Mouse (Mus musculus): Measurements from ENCODE around the gene Gm12184.
"Not testable (repeated sequence)": the region's sequence is repeated elsewhere in the genome, so short reads cannot be mapped to it uniquely, and the experiment has no call there.

The Gm12184 gene

DNA sequence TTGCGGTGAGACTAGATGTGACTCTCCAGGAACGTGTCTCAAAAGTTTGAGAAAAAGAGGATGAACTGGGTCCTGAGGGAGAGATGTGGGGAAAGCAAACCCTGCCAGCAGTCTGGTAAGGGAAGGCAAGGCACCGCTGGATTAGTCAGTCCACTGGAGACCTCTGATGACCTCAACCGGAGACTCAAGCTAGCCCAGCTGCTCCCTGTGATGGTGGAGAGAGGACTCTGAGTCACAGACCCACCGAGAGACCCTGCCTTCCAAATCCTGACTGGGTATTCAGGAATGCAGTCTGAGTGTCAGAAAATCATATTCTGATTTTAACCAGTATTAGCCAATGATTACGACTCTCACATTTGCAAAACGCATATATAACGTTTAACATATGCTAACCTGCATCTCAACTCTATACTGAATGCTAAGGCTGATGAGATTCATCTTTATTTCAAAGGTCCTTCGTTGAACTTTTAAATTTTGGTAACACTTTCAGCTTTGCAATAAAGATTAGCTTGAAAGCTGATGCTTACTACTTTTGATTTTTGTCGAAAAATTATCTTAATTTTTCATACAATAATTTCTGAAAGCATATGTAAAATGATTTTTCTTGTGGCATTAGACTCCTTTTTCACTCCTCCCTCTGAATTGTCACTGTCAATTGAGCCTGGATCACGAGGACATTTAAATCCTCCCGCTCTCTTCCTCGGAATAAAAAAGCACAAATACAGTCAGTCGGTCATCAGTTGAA lies 3.5 kb downstream of the Gm12184 start:
- no peak for DNase-seq (ENCODE audit: low spot score in 2 of 2)

DNA sequence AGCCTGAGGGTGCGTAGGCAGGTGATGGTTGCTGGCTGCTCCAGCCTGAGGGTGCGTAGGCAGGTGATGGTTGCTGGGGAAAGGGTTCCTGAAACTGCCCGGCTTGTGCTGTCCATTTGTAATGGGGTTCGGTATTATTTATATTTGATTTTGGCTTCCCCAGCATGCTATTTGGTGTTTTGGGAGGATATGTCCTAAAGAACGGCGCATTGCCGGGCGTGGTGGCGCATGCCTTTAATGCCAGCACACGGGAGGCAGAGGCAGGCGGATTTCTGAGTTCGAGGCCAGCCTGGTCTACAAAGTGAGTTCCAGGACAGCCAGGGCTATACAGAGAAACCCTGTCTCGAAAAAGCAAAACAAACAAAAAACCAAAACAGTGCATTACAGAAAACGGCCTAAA lies 5.2 kb downstream of the Gm12184 start:
- DNase-seq (ENCODE audit: low spot score in 2 of 2): not testable (repeated sequence)

DNA sequence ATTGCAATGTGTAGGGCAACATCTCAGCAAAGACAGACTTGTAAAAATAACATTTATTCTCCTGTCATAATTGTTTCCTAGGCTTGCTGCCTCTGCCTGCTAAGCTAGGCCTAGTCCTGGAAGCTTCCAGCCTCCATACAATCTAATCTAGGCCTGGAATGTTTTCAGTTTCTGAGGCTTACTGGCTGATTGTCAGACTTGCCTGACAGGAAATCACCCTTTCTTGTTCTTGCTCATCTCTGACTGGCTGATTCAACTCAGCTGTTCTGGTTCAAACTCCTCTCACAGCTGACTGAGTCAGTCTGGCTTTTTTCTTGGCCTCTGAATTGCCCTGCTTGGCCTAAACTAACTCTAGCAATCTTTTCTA lies 6.2 kb downstream of the Gm12184 start:
- no peak for DNase-seq (ENCODE audit: low spot score in 2 of 2)

DNA sequence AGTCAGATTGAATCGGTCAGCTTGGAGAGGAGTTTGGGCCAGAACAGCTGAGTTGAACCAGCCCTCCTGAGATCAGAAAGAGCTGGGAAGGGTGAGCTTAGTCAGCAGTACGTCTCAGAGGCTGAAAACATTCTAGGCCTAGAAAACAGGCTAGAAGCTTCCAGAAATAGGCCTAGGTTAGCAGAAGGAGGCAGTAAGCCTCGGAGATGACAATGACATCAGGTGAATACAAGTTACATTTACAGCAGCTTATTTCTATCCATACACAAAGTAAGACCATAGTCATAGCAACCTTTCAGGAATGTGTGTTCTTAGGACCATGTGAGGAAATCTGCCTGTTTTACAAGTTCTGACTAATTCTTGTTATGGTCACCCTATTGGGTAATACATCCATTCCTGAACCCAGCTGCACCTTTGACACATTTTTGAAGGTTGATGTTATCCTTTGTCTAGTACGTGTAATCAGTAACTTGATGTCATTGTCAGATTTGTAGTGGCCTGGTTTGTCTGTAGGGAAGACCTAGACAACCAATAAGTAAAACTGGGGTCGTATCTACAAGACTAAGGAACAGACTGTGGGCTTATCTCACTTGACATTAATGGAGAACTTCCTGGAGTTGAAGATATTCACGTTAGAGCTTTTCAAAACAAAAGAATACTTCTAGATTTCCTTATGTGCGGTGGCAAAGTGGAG lies 6.7 kb downstream of the Gm12184 start:
- DNase-seq (ENCODE audit: low spot score in 2 of 2): no peak

DNA sequence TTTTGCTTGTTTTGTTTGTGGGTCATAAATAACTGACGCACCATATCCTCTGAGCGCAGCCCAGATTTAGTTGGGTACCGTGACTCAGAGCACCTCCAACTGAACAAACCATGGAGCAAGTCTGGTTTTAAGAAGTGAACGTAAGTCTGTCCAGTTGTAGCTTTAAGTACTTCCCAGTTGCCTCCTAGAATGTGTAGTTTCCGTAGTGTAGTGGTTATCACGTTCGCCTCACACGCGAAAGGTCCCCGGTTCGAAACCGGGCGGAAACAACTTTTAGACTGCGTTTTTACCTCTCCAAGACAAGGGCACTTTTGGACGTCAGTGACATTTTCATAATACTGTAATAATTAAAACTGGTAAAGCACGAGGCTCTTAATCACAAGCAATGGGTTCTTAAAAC lies 8.1 kb downstream of the Gm12184 start:
- peak; percentile 57 to 75 for DNase-seq (ENCODE audit: low spot score in 2 of 2)

DNA sequence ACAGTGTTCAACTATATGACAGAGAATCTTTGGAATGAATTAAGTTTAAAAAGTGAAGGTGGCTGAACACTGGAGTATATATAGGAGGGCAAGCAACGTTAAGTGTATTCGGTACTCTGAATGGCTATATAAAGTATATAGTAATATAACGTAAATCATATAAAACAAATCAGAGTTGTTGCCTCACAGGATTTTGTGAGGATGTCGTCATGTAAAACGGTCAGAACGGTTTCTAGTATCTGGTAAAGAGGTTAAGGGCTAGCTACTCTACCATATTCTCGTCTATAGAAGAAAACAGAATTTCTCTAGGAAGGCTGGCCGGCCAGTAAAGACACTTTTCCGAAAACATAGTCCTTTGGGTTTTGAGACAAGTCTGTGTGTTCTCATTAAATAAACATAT lies 8.7 kb downstream of the Gm12184 start:
- no peak for DNase-seq (ENCODE audit: low spot score in 2 of 2)

DNA sequence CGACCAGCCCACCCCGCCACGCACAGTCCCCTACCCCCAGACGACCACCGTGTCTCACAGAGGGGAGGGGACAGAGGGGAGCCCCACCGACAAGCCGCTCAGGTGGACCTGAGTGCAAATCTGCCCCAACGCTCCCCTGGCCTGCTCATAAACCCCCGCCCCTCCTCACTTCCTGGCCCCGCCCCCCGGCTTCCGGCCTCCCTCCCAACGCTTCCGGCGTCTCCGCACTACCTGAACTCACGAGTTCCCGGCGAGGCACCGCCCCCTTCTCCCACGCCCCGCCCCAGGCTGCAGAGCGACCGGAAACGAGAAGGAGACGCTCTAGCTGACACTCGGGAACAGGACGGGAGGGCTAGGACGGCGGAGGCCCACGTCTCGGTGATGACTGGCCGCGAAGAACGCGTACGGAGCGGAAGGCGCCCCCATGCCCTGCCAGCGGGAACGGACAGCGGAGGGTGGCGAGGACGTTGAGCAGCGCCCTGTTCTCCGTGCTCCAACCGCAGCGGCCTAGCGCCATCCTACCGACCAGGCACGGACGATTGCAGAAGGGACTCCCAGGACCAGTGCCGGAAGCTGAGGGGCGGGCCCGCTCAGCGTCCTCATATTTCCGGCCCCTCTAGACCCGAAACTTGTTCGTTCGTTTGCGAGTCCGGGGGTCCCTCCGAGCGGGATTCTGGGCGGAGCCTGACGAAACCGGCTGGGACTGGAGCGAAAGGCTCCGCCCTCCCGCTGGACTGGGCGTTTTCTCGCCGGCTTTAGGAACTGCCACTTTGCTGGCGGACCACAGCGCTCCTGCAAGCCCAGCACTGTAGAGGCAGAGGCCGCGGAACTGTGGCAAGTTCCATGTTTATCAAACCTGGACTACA lies 9.4 kb downstream of the Gm12184 start, which contains the start of gene Trim41:
TSS of gene Trim41 (minus strand) at position 554 of the 866 bp plus-strand sequence.
- peak; percentile 98 to 99 for DNase-seq (ENCODE audit: low spot score in 2 of 2)

DNA sequence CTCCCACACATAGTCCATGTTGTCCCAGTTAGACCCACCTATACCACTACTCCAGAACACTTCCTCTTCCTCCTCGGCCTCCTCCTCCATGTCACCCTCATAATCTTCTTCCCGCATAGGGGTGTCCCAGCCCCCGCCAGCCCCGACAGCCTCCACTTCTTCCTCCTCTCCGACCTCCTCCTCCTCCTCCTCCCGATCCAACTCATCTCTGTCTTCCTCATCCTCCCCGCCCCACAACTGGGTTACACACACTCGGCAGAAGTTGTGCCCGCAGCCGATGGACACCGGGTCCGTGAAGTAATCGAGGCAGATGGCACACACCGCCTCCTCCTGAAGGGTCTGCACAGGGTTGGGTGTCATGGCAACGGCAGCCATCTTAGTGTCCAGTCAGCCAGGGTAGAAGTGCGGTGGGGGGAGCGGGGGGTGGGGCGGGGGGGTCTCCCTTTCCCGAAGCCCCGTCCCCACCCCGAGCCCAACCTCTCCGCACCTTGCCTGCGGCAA lies 10.1 kb downstream of the Gm12184 start:
- DNase-seq (ENCODE audit: low spot score in 2 of 2): peak; percentile 63 to 72

DNA sequence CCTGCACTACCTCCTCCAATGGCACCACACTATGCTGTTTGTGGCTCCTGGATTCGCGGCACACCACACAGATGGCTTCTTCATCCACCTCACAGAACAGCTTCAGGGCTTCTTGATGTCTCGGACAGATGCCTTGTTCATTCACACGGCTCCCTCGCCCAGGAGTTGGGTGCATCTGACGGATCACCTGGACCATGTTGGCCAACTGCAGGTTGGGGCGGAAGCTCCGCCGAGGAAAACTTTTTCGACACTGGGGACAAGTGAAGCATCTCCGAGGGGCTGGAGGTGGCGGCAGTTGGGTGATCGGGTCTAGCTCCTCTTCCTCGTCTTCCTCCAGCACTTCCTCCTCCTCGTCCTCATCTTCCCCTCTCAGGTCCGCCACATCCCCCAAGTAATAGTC lies 10.6 kb downstream of the Gm12184 start:
- DNase-seq (ENCODE audit: low spot score in 2 of 2): no peak

DNA sequence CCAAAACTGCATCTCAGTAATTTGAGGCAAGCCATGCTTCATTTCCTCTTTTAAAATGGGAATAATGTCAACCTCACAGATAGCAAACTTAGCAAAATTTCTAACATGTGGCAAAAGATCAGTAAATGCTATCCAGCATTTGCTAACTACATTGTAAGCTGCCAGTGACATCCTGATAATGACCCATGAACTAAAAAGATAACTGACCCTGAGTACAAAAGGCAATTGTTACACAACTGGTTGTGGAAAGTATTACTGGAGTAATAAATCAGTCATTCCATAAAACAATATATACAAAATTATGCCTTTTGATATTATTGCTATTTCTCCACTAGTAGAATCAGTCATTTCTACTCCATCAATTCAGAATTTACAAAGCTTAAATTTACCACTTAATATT lies 12.7 kb downstream of the Gm12184 start:
- no peak for DNase-seq (ENCODE audit: low spot score in 2 of 2)

DNA sequence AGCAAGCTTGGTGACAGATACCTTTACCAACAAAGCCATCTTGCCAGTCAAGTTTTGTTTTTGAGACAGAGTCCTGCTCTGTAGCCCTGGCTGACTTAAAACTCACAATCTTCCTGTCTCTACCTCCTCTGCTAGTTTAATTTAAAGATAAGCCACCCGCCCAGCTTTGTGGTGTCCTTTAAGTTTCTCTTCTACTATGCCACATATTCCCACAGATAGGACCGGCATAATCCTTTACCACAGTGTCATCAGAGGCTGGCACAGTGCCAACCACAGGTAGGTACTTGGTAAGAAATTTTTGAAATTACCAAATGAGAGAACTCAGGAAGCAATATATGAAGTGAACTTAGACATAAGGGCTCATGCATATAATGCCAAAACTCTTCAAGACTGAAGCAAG lies 16.3 kb downstream of the Gm12184 start:
- DNase-seq (ENCODE audit: low spot score in 2 of 2): no peak

DNA sequence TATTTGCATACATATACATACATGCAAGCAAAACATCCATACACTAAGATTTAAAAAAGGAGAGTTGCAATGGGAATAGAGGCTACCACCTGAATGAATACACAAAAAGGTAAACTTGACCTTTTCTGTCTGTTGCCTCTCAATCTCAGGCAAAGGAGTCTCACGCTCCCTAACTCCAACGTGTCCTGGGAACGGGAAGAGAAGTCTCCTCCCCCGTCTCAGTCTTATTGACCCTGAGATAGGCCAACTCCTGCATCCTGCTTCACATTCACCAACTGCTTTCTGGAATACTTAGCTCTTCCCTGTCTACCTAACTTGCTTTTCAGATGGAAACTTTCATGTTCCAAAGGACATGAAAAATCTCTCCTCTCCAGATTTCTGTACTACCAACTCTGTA lies 17.0 kb downstream of the Gm12184 start:
- no peak for DNase-seq (ENCODE audit: low spot score in 2 of 2)

DNA sequence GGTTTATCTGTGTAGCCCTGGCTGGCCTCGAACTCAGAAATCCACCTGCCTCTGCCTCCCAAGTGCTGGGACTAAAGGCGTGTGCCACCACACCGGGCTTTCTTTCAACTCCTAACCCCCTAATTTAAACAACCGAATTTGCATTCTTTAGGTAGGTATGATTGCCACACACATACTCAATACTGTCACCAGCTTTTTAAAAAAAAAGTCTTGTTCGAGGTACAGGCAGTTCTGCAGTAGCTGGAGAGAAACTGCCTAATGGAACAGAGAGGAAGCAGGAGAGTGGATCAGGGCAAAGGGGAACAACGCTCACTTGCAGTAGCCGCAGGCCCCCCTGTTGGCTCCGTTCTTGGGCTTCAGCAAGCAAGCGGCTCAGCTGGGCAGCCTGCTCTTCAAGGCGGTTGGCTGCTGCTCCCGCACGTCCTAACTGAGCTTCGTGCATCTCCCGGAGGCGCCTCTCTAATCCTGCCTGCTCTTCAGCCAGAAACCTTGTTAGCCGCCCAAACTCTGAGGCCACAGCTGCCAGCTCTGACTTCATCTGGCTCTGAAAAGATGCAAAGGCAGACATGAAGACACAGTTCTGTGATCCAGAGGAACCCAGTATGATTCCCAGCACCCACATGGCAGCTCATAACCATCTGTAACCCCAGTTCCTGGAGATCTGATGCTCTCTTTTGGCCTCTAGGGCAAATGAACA lies 17.6 kb downstream of the Gm12184 start:
- no peak for DNase-seq (ENCODE audit: low spot score in 2 of 2)

DNA sequence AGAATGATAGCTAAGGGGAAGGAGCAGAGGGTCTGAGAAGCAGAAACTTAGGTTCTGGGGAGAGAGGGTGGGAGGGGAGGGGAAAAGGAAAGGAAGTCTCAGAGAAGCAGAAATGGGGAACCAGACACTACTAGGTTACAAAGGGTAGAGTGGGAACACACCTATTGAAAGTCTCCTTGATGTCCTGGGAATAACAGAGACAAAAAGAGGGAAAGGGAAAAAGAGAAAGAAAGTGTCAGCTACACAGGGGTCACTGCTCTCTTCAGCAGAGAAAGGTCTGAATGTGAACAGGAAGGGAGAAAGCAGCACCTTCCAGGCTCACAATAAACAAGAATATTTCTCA lies 18.2 kb downstream of the Gm12184 start:
- no peak for DNase-seq (ENCODE audit: low spot score in 2 of 2)

DNA sequence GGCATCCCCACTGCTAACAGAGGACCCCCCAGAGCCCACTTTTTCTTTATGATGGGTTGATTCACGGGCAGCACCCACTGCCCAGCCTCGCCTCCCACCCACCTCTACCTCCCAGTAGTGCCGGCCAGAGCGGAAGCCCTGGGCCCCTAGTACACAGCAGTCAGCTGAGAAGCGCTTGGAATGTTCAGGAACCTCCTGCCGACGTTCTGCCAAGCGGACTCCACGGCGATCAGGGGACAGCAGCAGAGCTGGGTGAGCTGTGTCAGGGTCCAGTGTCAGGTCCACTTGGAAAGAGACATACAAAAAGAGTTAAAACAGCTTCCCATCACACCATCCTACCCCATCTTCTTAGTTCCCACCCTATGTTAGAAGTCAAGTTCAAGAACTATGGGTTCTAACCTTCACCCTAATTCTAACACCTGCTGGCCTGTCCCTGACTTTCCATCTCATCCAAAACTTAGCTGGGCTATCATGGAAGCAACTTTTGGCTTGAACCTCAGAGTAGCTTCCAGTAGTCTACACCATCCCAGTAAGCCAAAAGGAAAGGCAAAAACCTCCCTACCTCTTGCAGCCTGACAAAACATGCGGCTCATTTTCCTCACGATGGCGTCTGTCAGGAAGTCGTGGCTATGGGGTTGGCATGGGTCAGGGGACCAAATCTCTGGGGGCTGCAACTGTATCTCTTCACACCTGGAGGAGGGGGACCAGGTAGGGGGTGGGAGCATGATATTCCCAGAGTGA lies 18.7 kb downstream of the Gm12184 start:
- DNase-seq (ENCODE audit: low spot score in 2 of 2): no peak

DNA sequence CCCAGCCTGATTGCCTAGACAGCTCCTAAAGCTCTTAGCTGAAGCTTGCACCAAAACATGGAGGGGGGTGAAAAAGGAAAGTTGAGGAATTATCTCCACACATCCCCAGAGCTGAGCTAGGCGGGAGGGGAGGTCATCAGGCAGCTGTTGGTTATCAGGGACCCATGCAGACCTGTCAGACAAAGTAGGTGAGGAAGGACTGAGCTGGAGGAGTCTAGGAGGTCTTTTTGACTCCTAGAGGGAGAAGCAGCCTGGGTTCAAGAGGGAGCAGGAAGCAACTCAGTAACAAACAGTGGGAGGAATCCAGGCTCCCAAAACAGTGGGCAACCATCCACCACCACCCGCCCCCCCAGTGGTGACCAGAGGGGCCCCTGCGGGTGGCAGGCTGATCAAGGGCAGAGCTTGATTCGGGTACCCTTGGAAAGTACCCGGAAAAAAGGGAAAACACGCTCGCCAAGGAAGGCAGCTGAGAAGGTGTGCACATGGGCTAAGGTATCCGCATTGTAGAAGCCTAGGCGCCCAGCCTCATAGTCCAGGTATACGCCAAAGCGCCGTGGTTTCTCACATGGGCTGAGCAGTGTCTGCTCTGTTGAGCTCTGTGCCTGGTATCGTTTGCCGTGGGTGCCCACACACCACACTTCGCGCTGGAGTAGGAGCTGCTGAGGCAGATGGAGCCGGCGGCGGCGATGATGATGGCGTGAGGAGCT lies 19.4 kb downstream of the Gm12184 start:
- DNase-seq (ENCODE audit: low spot score in 2 of 2): peak in 1 of 2 experiments; percentile 24

DNA sequence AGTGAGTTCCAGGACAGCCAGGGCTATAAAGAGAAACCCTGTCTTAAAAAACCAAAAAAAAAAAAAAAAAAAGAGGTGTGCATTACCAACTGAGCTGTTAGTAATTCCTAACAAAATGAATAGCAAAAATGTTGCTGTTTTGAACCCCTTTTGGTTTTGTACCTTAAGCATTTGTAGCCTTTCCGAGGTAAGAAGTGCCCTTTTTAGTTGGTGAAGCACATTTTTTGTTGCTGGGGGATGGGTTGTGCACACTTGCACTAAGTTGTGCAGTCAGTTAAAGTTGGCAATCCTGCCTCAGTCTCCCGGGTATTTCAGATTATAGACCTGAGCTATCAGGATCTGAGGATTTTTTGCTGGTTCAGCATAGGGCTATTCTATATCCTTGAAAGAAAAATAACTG lies 21.5 kb downstream of the Gm12184 start:
- no peak for DNase-seq (ENCODE audit: low spot score in 2 of 2)

DNA sequence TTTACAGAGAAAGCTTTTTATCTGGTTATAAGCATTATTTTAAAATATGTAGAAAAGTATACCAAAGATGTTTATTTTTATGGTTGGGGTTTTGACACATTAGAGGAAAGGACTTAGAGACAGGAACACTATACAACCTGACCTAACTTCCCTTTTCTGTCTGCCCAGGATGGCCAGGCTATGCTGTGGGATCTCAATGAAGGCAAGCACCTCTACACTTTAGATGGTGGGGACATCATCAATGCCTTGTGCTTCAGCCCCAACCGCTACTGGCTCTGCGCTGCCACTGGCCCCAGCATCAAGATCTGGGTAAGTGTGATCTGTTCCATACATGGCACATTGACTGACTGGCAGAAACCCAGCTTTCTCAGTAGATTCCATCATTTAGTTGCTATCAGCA lies 22.5 kb downstream of the Gm12184 start:
- no peak for DNase-seq (ENCODE audit: low spot score in 2 of 2)

DNA sequence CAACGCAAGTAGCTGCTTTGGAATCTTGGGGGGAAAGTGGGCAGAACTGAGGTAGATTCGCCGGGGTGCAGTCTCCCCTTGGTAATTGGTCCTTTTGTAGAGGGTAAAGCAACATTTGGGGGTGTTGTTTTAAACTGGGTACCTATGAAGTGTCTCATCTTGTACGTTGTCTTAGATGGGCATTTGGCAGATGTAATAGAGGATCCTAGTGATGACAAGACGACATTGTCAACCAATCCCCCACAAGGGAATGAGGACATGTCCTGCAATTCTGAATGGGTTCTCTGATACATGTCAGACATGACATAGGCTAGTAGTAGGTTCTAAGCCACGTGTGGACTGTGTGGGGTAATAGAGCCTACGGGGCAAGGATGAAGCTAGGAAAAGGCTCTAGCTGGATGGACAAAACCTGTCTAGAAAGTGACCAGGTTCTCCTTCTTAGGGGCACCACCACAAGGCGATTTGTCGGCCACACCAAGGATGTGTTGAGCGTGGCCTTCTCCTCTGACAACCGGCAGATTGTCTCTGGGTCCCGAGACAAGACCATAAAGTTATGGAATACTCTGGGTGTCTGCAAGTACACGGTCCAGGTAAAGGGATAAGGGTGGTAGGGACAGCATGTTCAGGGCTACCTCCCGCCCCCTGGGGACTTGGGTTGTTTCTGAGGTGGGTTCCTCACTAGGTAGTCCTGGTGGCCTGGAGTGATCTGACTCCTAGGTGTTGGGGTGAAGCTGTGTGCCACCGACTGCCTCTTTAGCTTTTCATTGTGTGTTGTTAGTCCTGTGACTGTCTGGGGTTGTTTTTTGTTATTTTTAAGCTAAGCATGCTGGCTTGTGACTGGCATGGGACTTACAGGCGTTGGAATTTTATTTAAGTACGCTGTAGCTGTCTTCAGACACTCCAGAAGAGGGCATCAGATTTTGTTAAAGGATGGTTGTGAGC lies 24.4 kb downstream of the Gm12184 start:
- DNase-seq (ENCODE audit: low spot score in 2 of 2): no peak

All from frontal cortex, postnatal 10 days (tissue).